Mouse (Mus musculus) forebrain, embryonic 10.5 days (tissue): ENCODE data around the gene Amhr2. TPM values are rescaled to one million over a fixed set of nuclear protein-coding genes. Genes with fewer than 3 reads are reported as not detected.

ENCODE experiments used
- DNase-seq: peaks from one replicate; pipeline ENCODE4 v3.0.0-alpha.2; 2017; ENCODE audit warnings: low spot score; ENCODE audit errors: extremely low spot score
- H3K27ac ChIP-seq: fragments of 300-500 bp; sonication (generic); 2 replicates; pipeline ENCODE4 v1.5.1; 2016; ENCODE audit warnings: mild to moderate bottlenecking
- H3K27me3 ChIP-seq: fragments of 300-500 bp; sonication (generic); 2 replicates; pipeline ENCODE4 v1.6.1; 2016; ENCODE audit warnings: mild to moderate bottlenecking; ENCODE audit not compliant: poor library complexity, severe bottlenecking
- H3K36me3 ChIP-seq: fragments of 300-500 bp; sonication (generic); replicated peaks from 2 replicates; pipeline ENCODE4 v1.6.1; 2016; ENCODE audit warnings: mild to moderate bottlenecking, moderate library complexity
- H3K4me1 ChIP-seq: fragments of 300-500 bp; sonication (generic); 2 replicates; pipeline ENCODE4 v1.6.1; 2016
- H3K4me3 ChIP-seq: fragments of 300-500 bp; sonication (generic); 2 replicates; pipeline ENCODE4 v1.5.1; 2016; ENCODE audit warnings: mild to moderate bottlenecking, moderate library complexity
- H3K9me3 ChIP-seq: fragments of 300-500 bp; sonication (generic); 2 replicates; pipeline ENCODE4 v1.6.1; 2016; ENCODE audit warnings: mild to moderate bottlenecking, moderate library complexity
- WGBS: fragments of 180-500 bp; shearing (Covaris S2); methylation state at CpG from one replicate; pipeline ENCODE4 v1.1.7; 2016; 5-methylcytosine and 5-hydroxymethylcytosine counted together
- polyA plus RNA-seq: library from polyadenylated mRNA; unstranded; fragments of >200 nt; fragmentation: Nextera tagmentation; extraction: Ambion mirVana; gene quantifications from 2 replicates; pipeline ENCODE4 v1.2.1, GENCODE M21; 2016

The Amhr2 gene
- polyA plus RNA-seq, 1 experiment from 2014 or later = 0.33 TPM

GRCm38 (mm10) chr15:102499370-102499769 lies 54.2 kb downstream of the Amhr2 start:
- Histone ChIP-seq H3K9me3 (no peaks in the 10 kb centered on the region), H3K4me3 (no peak overlapping the region), H3K4me1 (no peaks in the 10 kb centered on the region), H3K36me3 (peaks cover 99% of the 10 kb centered on the region), H3K27me3 (no peaks in the 10 kb centered on the region), H3K27ac (no peak overlapping the region)
- 78% methylated on average over 3 of the region's 3 CpGs for WGBS
- DNase-seq = no peak

GRCm38 (mm10) chr15:102499851-102500250 lies 54.7 kb downstream of the Amhr2 start:
- Histone ChIP-seq H3K9me3 (no peaks in the 10 kb centered on the region), H3K27ac (no peak overlapping the region), H3K27me3 (no peaks in the 10 kb centered on the region), H3K4me1 (no peaks in the 10 kb centered on the region), H3K4me3 (no peak overlapping the region), H3K36me3 (peaks cover 99% of the 10 kb centered on the region)
- WGBS = 91% methylated on average over 6 of the region's 6 CpGs
- DNase-seq = no peak

- peaks cover 99% of the 10 kb centered on the region for H3K36me3 ChIP-seq
- no peaks in the 10 kb centered on the region for H3K27me3 ChIP-seq
- no peaks in the 10 kb centered on the region for H3K9me3 ChIP-seq
- peaks cover 4% of the 10 kb centered on the region; the same call in 1 of the 2 replicates for H3K4me1 ChIP-seq
- no peak overlapping the region for H3K4me3 ChIP-seq
- DNase-seq = no peak
- H3K27ac ChIP-seq = no peak overlapping the region
- 91% methylated on average over 5 of the region's 5 CpGs for WGBS
Observed at GRCm38 (mm10) chr15:102500479-102500878, 55.3 kb downstream of the Amhr2 start.

GRCm38 (mm10) chr15:102501084-102501814 lies 56.1 kb downstream of the Amhr2 start:
- DNase-seq = no peak
- peaks cover 98% of the 10 kb centered on the region for H3K36me3 ChIP-seq
- 92% methylated on average over 19 of the region's 19 CpGs for WGBS

GRCm38 (mm10) chr15:102502254-102502840 lies 57.2 kb downstream of the Amhr2 start:
- no peak overlapping the region for H3K4me3 ChIP-seq
- no peak overlapping the region for H3K27ac ChIP-seq
- no peaks in the 10 kb centered on the region for H3K27me3 ChIP-seq
- DNase-seq = no peak
- WGBS = 87% methylated on average over 9 of the region's 9 CpGs
- peaks cover 4% of the 10 kb centered on the region; the same call in 1 of the 2 replicates for H3K4me1 ChIP-seq
- no peaks in the 10 kb centered on the region for H3K9me3 ChIP-seq
- peaks cover 97% of the 10 kb centered on the region for H3K36me3 ChIP-seq

More at GRCm38 (mm10) chr15:102501084-102501814, 56.1 kb downstream of the Amhr2 start:
- H3K9me3 ChIP-seq = no peaks in the 10 kb centered on the region
- H3K4me3 ChIP-seq = no peak overlapping the region
- H3K27ac ChIP-seq = no peak overlapping the region
- H3K27me3 ChIP-seq = no peaks in the 10 kb centered on the region
- peaks cover 4% of the 10 kb centered on the region; the same call in 1 of the 2 replicates for H3K4me1 ChIP-seq

GRCm38 (mm10) chr15:102503447-102503846 lies 58.3 kb downstream of the Amhr2 start, which contains the start of gene Gm10337:
Gene Gm10337 (plus strand): TSS chr15:102503722.
- no peak within 1 kb of the TSS for H3K27ac ChIP-seq
- H3K27me3 ChIP-seq = no peaks in the 10 kb centered on the region
- 88% methylated on average over 1 of the region's 1 CpGs for WGBS
- peaks cover 4% of the 10 kb centered on the region; the same call in 1 of the 2 replicates for H3K4me1 ChIP-seq
- DNase-seq = no peak
- H3K9me3 ChIP-seq = no peaks in the 10 kb centered on the region
- peaks cover 93% of the 10 kb centered on the region for H3K36me3 ChIP-seq
- H3K4me3 ChIP-seq = no peak within 1 kb of the TSS

Other genes starting within 250 kb of the Amhr2 start
- 71.7 and 72.7 TPM in 2 replicates for gene Zfp740, start 242.1 kb upstream of the Amhr2 start, polyA plus RNA-seq
- 36.0 and 39.9 TPM in 2 replicates for gene Csad, start 240.6 kb upstream of the Amhr2 start, polyA plus RNA-seq
- 0.42 and 0.55 TPM in 2 replicates for gene Itgb7, start 213.4 kb upstream of the Amhr2 start, polyA plus RNA-seq
- gene Rarg, start 187.8 kb upstream of the Amhr2 start, polyA plus RNA-seq = 27.5 and 31.3 TPM in 2 replicates
- gene Gm9918, start 174.8 kb upstream of the Amhr2 start, polyA plus RNA-seq = 0.48 and 0.76 TPM in 2 replicates
- 64.2 and 66.8 TPM in 2 replicates for gene Mfsd5, start 165.9 kb upstream of the Amhr2 start, polyA plus RNA-seq
- 55.6 and 59.9 TPM in 2 replicates for gene Espl1, start 149.1 kb upstream of the Amhr2 start, polyA plus RNA-seq
- gene Pfdn5, start 119.3 kb upstream of the Amhr2 start, polyA plus RNA-seq = 311 and 331 TPM in 2 replicates
- gene Myg1, start 113.7 kb upstream of the Amhr2 start, polyA plus RNA-seq = 127 and 128 TPM in 2 replicates
- gene Aaas, start 94.6 kb upstream of the Amhr2 start, polyA plus RNA-seq = 141 and 144 TPM in 2 replicates
- 0.25 and 0.42 TPM in 2 replicates for gene Sp7, start 78.2 kb upstream of the Amhr2 start, polyA plus RNA-seq
- gene Sp1, start 39.2 kb upstream of the Amhr2 start, polyA plus RNA-seq = 9.7 and 9.9 TPM in 2 replicates
- gene Prr13, start 13.7 kb downstream of the Amhr2 start, polyA plus RNA-seq = 70.7 and 74.6 TPM in 2 replicates
- 205 and 217 TPM in 2 replicates for gene Pcbp2, start 25.2 kb downstream of the Amhr2 start, polyA plus RNA-seq
- gene Gm10337, start 58.4 kb downstream of the Amhr2 start, polyA plus RNA-seq = not detected in 2 replicates
- 24.0 and 25.4 TPM in 2 replicates for gene Map3k12, start 71.7 kb downstream of the Amhr2 start, polyA plus RNA-seq
- 132 and 137 TPM in 2 replicates for gene Tarbp2, start 72.8 kb downstream of the Amhr2 start, polyA plus RNA-seq
- gene Npff, start 79.6 kb downstream of the Amhr2 start, polyA plus RNA-seq = 1.3 and 2.2 TPM in 2 replicates
- 0.50 TPM in 1 of 2 replicates, not detected in the other for gene Gm28047, start 179.7 kb downstream of the Amhr2 start, polyA plus RNA-seq
- gene Atf7, start 180.1 kb downstream of the Amhr2 start, polyA plus RNA-seq = 16.0 and 19.2 TPM in 2 replicates
- gene Atp5g2, start 227.0 kb downstream of the Amhr2 start, polyA plus RNA-seq = 65.1 and 69.2 TPM in 2 replicates